Mouse (Mus musculus) bone marrow macrophage, adult 2 months (primary cell): Measurements from ENCODE around the gene Myo10.

Source experiments
- CTCF ChIP-seq: IDR thresholded peaks from 2 replicates; pipeline ENCODE4 v1.5.1; 2012; ENCODE audit warnings: low read depth, mild to moderate bottlenecking, low read length, moderate library complexity
- POLR2A ChIP-seq: IDR thresholded peaks from 2 replicates; pipeline ENCODE4 v1.6.1; 2012; ENCODE audit warnings: mild to moderate bottlenecking, low read depth, low read length, borderline replicate concordance

DNA sequence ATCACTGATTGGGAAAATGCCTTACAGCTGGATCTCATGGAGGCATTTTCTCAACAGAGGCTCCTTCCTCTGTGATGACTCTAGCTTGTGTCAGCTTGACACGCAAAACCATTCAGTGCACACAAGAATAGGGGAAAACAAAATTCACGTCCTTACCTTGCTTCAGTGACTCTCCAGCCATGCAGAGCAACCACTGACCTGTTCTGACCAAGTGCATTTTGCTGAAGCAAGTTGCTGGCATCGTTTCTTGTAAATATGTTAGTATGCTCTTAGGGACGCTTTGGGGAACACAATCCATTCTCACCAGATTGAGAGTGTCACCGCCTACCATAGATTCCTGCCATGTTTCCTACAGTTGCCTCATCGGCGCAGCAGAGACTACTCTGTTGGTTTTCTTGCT lies 166.2 kb downstream of the Myo10 start:
- TF ChIP-seq CTCF (no peak), POLR2A (no peak)
